Mouse (Mus musculus) neural tube, embryonic 12.5 days (tissue): Measurements from ENCODE around the gene Rnf168. TPM values are rescaled to one million over a fixed set of nuclear protein-coding genes. Genes with fewer than 3 reads are reported as not detected.
A peak's percentile ranks its signal among the peaks of the same experiment; 100 is the strongest.

Experiments
- microRNA counts: library from miRNA; unstranded; fragments of <30 nt; microRNA quantifications from one replicate; lab custom pipeline; 2017
- microRNA-seq: library from miRNA; unstranded; fragments of <30 nt; microRNA quantifications from one replicate; pipeline ENCODE4, GENCODE M21; 2017
- polyA plus RNA-seq: library from polyadenylated mRNA; unstranded; fragments of >200 nt; fragmentation: Nextera tagmentation; extraction: Ambion mirVana; gene quantifications from 2 replicates; pipeline ENCODE4 v1.2.1, GENCODE M21; 2016

Gene Rnf168
- polyA plus RNA-seq, 1 experiment from 2014 or later, result 27.2 TPM

MicroRNA genes within 50 kb of the gene (microRNA counts, 519-probe panel; counts per million panel counts)
- microRNA mmu-miR-1946a (lab: Ali Mortazavi, UCI), result 342 counts per million, percentile 67 among the panel's probes with 10 or more counts

Small RNAs within 50 kb of the gene (microRNA-seq; reads per million reads assigned to microRNA genes)
- not detected for gene Mir1946a

Other genes starting within 250 kb of the Rnf168 start
- gene Pak2, start 198.1 kb upstream of the Rnf168 start, polyA plus RNA-seq, result 43.3 and 45.4 TPM in 2 replicates
- 121 and 136 TPM in 2 replicates for gene Pigx, start 177.7 kb upstream of the Rnf168 start, polyA plus RNA-seq
- 43.5 and 45.7 TPM in 2 replicates for gene Cep19, start 177.7 kb upstream of the Rnf168 start, polyA plus RNA-seq
- gene Nrros, start 111.9 kb upstream of the Rnf168 start, polyA plus RNA-seq, result 6.7 and 9.0 TPM in 2 replicates
- gene Bex6, start 97.6 kb upstream of the Rnf168 start, polyA plus RNA-seq, result not detected in 2 replicates
- 28.1 and 31.0 TPM in 2 replicates for gene Fbxo45, start 30.3 kb upstream of the Rnf168 start, polyA plus RNA-seq
- gene Wdr53, start 30.2 kb upstream of the Rnf168 start, polyA plus RNA-seq, result 16.2 and 16.3 TPM in 2 replicates
- gene Smco1, start 6.0 kb upstream of the Rnf168 start, polyA plus RNA-seq, result not detected in 2 replicates
- gene Ubxn7, start 54.8 kb downstream of the Rnf168 start, polyA plus RNA-seq, result 29.3 and 32.5 TPM in 2 replicates
- gene Tm4sf19, start 123.0 kb downstream of the Rnf168 start, polyA plus RNA-seq, result not detected in 2 replicates
- 29.5 and 29.9 TPM in 2 replicates for gene Tctex1d2, start 142.2 kb downstream of the Rnf168 start, polyA plus RNA-seq
- 41.1 and 42.2 TPM in 2 replicates for gene Pcyt1a, start 153.5 kb downstream of the Rnf168 start, polyA plus RNA-seq
- gene Slc51a, start 210.4 kb downstream of the Rnf168 start, polyA plus RNA-seq, result 0.22 and 0.27 TPM in 2 replicates
- gene Zdhhc19, start 218.8 kb downstream of the Rnf168 start, polyA plus RNA-seq, result not detected in 2 replicates